In genomic region chr15:78243774-78244173, GRCm38 (mm10) we compare ENCODE assay signal across 18 mouse cellular contexts. TPM values are rescaled to one million over a fixed set of nuclear protein-coding genes. Genes with fewer than 3 reads are reported as not detected.
DNase-seq lines count a peak whose midpoint lies in the region; ATAC-seq lines count a peak whose summit lies in the region.
"Had no signal": no experiment of that assay in that cellular context is flagged by ENCODE, and none has a peak within 500 bp of the region (broad histone marks: within the 10 kb centered on the region; RNA-seq: fewer than 3 reads in every experiment).

No protein-coding gene starts in this region.

- H3K4me3 ChIP-seq in heart, embryonic 13.5 days = no peak overlapping the region
- H3K4me3 ChIP-seq in heart, embryonic 11.5 days (ENCODE audit: low read depth, low read length) = no peak overlapping the region
- no peak overlapping the region for H3K4me3 ChIP-seq in liver, embryonic 16.5 days (ENCODE audit: low read depth, low read length)
- no peak overlapping the region for H3K4me3 ChIP-seq in stomach, embryonic 16.5 days (replicated peaks; ENCODE audit: low read length)
- H3K4me3 ChIP-seq: embryonic facial prominence, embryonic 12.5 days; midbrain, embryonic 15.5 days had no signal

- 42% methylated on average over 6 of the region's 6 CpGs for WGBS in heart, embryonic 13.5 days
- 63% methylated on average over 6 of the region's 6 CpGs for WGBS in heart, embryonic 11.5 days (ENCODE audit: insufficient replicate concordance)
- WGBS in liver, embryonic 16.5 days (ENCODE audit: insufficient replicate concordance) = 41% methylated on average over 6 of the region's 6 CpGs
- WGBS in stomach, embryonic 16.5 days = 55% methylated on average over 6 of the region's 6 CpGs

- H3K27ac ChIP-seq in heart, embryonic 13.5 days (replicated peaks) = peak overlapping the region; percentile 24; the same call in 1 of the 2 replicates
- H3K27ac ChIP-seq in heart, embryonic 11.5 days (ENCODE audit: low read depth, low read length) = no peak overlapping the region
- H3K27ac ChIP-seq in liver, embryonic 16.5 days (ENCODE audit: low read length) = peak overlapping the region; percentile 77
- H3K27ac ChIP-seq in stomach, embryonic 16.5 days (ENCODE audit: low read length) = peak overlapping the region; percentile 71; the same call in 1 of the 2 replicates
- H3K27ac ChIP-seq: embryonic facial prominence, embryonic 12.5 days; liver, embryonic 14.5 days; midbrain, embryonic 15.5 days had no signal

- no peaks in the 10 kb centered on the region for H3K36me3 ChIP-seq in heart, embryonic 13.5 days
- no peaks in the 10 kb centered on the region for H3K36me3 ChIP-seq in heart, embryonic 11.5 days (ENCODE audit: control insufficient read depth, insufficient read depth, low read length)
- no peaks in the 10 kb centered on the region for H3K36me3 ChIP-seq in liver, embryonic 16.5 days (ENCODE audit: control insufficient read depth, insufficient read depth)
- no peaks in the 10 kb centered on the region for H3K36me3 ChIP-seq in stomach, embryonic 16.5 days (ENCODE audit: control insufficient read depth, insufficient read depth, low read length)
- H3K36me3 ChIP-seq: embryonic facial prominence, embryonic 12.5 days; midbrain, embryonic 15.5 days had no signal

- H3K4me2 ChIP-seq in heart, embryonic 13.5 days = no peak overlapping the region
- H3K4me2 ChIP-seq in heart, embryonic 11.5 days = no peak overlapping the region
- 0 out of 2 replicates have a peak overlapping the region, but pooled peaks have one; percentile 22 for H3K4me2 ChIP-seq in liver, embryonic 16.5 days (ENCODE audit: low read depth, low read length)
- no peak overlapping the region for H3K4me2 ChIP-seq in stomach, embryonic 16.5 days (ENCODE audit: low read depth, low read length)
- H3K4me2 ChIP-seq: embryonic facial prominence, embryonic 12.5 days; midbrain, embryonic 15.5 days had no signal

- peaks cover 32% of the 10 kb centered on the region for H3K27me3 ChIP-seq in heart, embryonic 13.5 days (replicated peaks)
- H3K27me3 ChIP-seq in heart, embryonic 11.5 days (ENCODE audit: control insufficient read depth, insufficient read depth, low read length) = no peaks in the 10 kb centered on the region
- no peaks in the 10 kb centered on the region for H3K27me3 ChIP-seq in liver, embryonic 16.5 days (ENCODE audit: control insufficient read depth, insufficient read depth, low read depth, low read length)
- H3K27me3 ChIP-seq in stomach, embryonic 16.5 days (ENCODE audit: control insufficient read depth, insufficient read depth, low read length) = no peaks in the 10 kb centered on the region

- ATAC-seq in heart, embryonic 13.5 days (ENCODE audit: extremely low read depth, insufficient number of reproducible peaks, low FRiP score, low TSS enrichment) = no peak
- no peak for ATAC-seq in heart, embryonic 11.5 days (replicated peaks; ENCODE audit: insufficient number of reproducible peaks, low FRiP score, low TSS enrichment)
- ATAC-seq in liver, embryonic 16.5 days (ENCODE audit: low read depth) = no peak
- peak; percentile 48; the same call in 1 of the 2 replicates for ATAC-seq in stomach, embryonic 16.5 days (ENCODE audit: insufficient read depth, low FRiP score)
- ATAC-seq: midbrain, embryonic 15.5 days had no signal

- peaks cover 41% of the 10 kb centered on the region for H3K4me1 ChIP-seq in heart, embryonic 13.5 days
- H3K4me1 ChIP-seq in heart, embryonic 11.5 days (ENCODE audit: control insufficient read depth, insufficient read depth, low read length) = no peaks in the 10 kb centered on the region
- H3K4me1 ChIP-seq in liver, embryonic 16.5 days (ENCODE audit: control insufficient read depth, low read depth, low read length) = no peaks in the 10 kb centered on the region
- H3K4me1 ChIP-seq in stomach, embryonic 16.5 days (ENCODE audit: control insufficient read depth, insufficient read depth, low read length) = no peaks in the 10 kb centered on the region
- H3K4me1 ChIP-seq: embryonic facial prominence, embryonic 12.5 days; midbrain, embryonic 15.5 days had no signal

- no peaks in the 10 kb centered on the region for H3K9me3 ChIP-seq in heart, embryonic 13.5 days
- H3K9me3 ChIP-seq in heart, embryonic 11.5 days (replicated peaks; ENCODE audit: control insufficient read depth, low read length) = no peaks in the 10 kb centered on the region
- no peaks in the 10 kb centered on the region for H3K9me3 ChIP-seq in liver, embryonic 16.5 days (replicated peaks; ENCODE audit: control insufficient read depth, low read length)
- no peaks in the 10 kb centered on the region for H3K9me3 ChIP-seq in stomach, embryonic 16.5 days (replicated peaks; ENCODE audit: control insufficient read depth, low read length)
- H3K9me3 ChIP-seq: embryonic facial prominence, embryonic 12.5 days; midbrain, embryonic 15.5 days had no signal

- H3K9ac ChIP-seq in heart, embryonic 13.5 days = 0 out of 2 replicates have a peak overlapping the region, but pooled peaks have one; percentile 40
- no peak overlapping the region for H3K9ac ChIP-seq in heart, embryonic 11.5 days (ENCODE audit: low read depth, low read length)
- no peak overlapping the region for H3K9ac ChIP-seq in liver, embryonic 16.5 days (ENCODE audit: low read depth, low read length)
- H3K9ac ChIP-seq in stomach, embryonic 16.5 days (ENCODE audit: low read length) = no peak overlapping the region
- H3K9ac ChIP-seq: embryonic facial prominence, embryonic 12.5 days; liver, embryonic 14.5 days; midbrain, embryonic 15.5 days had no signal

- DNase-seq in liver = no peak
- peak; percentile 68 for DNase-seq in testis, postnatal 10 days (ENCODE audit: low spot score)
- DNase-seq in testis, postnatal 14 days (ENCODE audit: low spot score) = no peak
- DNase-seq in cerebellum, adult 11 months = no peak
- DNase-seq: cerebellum, postnatal 14 days; heart, postnatal 14 days; kidney, postnatal 10 days; thymus, postnatal 4 days had no signal

RNA-seq across cellular contexts. Expression of gene Ncf4, which starts 0.8 kb away (rescaled TPM):
- polyA plus RNA-seq in heart, embryonic 13.5 days (2015; fragmentation: Nextera tagmentation; extraction: Ambion mirVana) = 5.3 and 7.5 TPM in 2 replicates
- 17.6 and 27.3 TPM in 2 replicates for polyA plus RNA-seq in heart, embryonic 11.5 days (2014; fragmentation: Nextera tagmentation; extraction: Ambion mirVana)
- polyA plus RNA-seq in liver, embryonic 16.5 days (2015; fragmentation: Nextera tagmentation; extraction: Ambion mirVana) = 47.8 and 49.9 TPM in 2 replicates
- 7.5 and 11.9 TPM in 2 replicates for polyA plus RNA-seq in stomach, embryonic 16.5 days (2015; fragmentation: Nextera tagmentation; extraction: Ambion mirVana)

RNA-seq across cellular contexts. Expression of gene Pvalb, which starts 37.6 kb away (rescaled TPM):
- 0.40 and 0.47 TPM in 2 replicates for polyA plus RNA-seq in heart, embryonic 13.5 days (2015; fragmentation: Nextera tagmentation; extraction: Ambion mirVana)
- 0.31 and 0.50 TPM in 2 replicates for polyA plus RNA-seq in heart, embryonic 11.5 days (2014; fragmentation: Nextera tagmentation; extraction: Ambion mirVana)
- not detected in 2 replicates for polyA plus RNA-seq in liver, embryonic 16.5 days (2015; fragmentation: Nextera tagmentation; extraction: Ambion mirVana)
- 0.25 and 0.28 TPM in 2 replicates for polyA plus RNA-seq in stomach, embryonic 16.5 days (2015; fragmentation: Nextera tagmentation; extraction: Ambion mirVana)
- polyA plus RNA-seq: activated CD4-positive, CD25-positive, alpha-beta regulatory T cell, adult 4 months; forebrain, embryonic 11.5 days; liver, embryonic 14.5 days; neural tube, embryonic 11.5 days had no signal
